Mouse (Mus musculus) forebrain, embryonic 16.5 days (tissue): ENCODE results near the gene Gpbp1l1. TPM values are rescaled to one million over a fixed set of nuclear protein-coding genes. Genes with fewer than 3 reads are reported as not detected.

Experiments used
- ATAC-seq: fragments of 200-750 bp; cut with Nextera tagmentation; 2 replicates; pipeline ENCODE4 v1.8.0; 2017; ENCODE audit warnings: mild to moderate bottlenecking, moderate library complexity
- H3K27ac ChIP-seq: fragments of 300-500 bp; sonication (generic); 2 replicates; pipeline ENCODE4 v1.5.1; 2014; ENCODE audit warnings: low read length, control low read depth
- H3K27me3 ChIP-seq: fragments of 300-500 bp; sonication (generic); replicated peaks from 2 replicates; pipeline ENCODE4 v1.6.1; 2014; ENCODE audit warnings: low read length; ENCODE audit not compliant: control insufficient read depth, insufficient read depth
- H3K36me3 ChIP-seq: fragments of 300-500 bp; sonication (generic); 2 replicates; pipeline ENCODE4 v1.6.1; 2014; ENCODE audit not compliant: control insufficient read depth, insufficient read depth
- H3K4me1 ChIP-seq: fragments of 300-500 bp; sonication (generic); replicated peaks from 2 replicates; pipeline ENCODE4 v1.6.1; 2014; ENCODE audit warnings: low read length; ENCODE audit not compliant: control insufficient read depth, insufficient read depth
- H3K4me2 ChIP-seq: fragments of 300-500 bp; sonication (generic); 2 replicates; pipeline ENCODE4 v1.6.1; 2014; ENCODE audit warnings: mild to moderate bottlenecking, low read length, control low read depth
- H3K4me3 ChIP-seq: fragments of 300-500 bp; sonication (generic); replicated peaks from 2 replicates; pipeline ENCODE4 v1.5.1; 2014; ENCODE audit warnings: mild to moderate bottlenecking, low read length, control low read depth
- H3K9ac ChIP-seq: fragments of 300-500 bp; sonication (generic); replicated peaks from 2 replicates; pipeline ENCODE4 v1.6.1; 2014; ENCODE audit warnings: low read depth, low read length, control low read depth
- H3K9me3 ChIP-seq: fragments of 300-500 bp; sonication (generic); 2 replicates; pipeline ENCODE4 v1.6.1; 2016; ENCODE audit warnings: low read length; ENCODE audit not compliant: control insufficient read depth
- WGBS: fragments of 180-500 bp; shearing (Covaris S2); extraction: QIAGEN DNeasy Blood & Tissue Kit; methylation state at CpG from one replicate; pipeline ENCODE4 v1.1.7; 2014; 5-methylcytosine and 5-hydroxymethylcytosine counted together
- polyA plus RNA-seq: library from polyadenylated mRNA; unstranded; fragments of >200 nt; fragmentation: Nextera tagmentation; extraction: Ambion mirVana; gene quantifications from 2 replicates; pipeline ENCODE4 v1.2.1, GENCODE M21; 2015

Gpbp1l1 gene
- polyA plus RNA-seq, 1 experiment from 2014 or later, result 19.0 TPM

DNA sequence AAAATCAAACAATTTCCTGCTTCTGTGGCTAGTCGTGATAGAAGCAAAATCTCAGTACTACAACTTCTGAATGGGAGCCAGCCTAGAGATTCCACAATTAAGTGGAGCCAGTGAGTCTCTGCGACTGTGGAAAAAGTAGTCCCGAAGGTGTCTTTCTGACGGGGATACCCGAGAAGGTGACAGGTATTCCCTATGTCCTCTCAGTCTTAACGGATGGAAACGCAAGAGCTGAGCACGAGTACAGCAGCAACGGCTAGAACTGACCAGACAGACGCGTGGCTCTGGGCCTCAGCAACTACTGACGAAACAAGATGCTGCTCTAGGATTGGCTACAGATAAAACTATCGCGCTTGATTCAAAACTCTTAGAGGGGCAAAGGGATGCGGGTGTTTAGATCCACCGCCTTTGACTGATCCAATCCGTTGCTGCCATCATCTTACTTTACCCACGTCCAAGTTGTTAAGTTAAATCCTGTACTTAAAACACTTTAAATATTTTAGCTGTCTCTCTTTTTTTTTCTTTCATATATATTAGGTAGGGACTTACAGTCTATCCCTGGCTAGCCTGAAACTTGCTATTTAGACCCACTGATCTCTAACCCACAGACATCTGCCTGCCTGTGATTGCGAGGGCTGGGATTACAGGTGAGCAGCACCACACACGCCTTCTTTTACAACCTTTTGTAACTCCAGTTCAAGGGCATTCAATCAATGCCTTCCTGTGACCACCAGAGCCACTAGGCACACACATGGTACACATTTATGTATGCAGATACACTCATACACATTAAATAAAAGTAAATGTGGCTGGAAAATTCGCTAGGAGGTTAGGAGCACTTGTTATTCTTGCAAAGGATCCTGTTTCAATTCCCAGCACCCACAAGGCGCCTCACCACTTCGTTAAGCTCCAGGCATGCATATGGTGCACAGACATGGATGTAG, 70.5 kb downstream of the Gpbp1l1 start, which contains the start of gene Nasp:
Nasp (minus strand) TSS at position 220 of the 941 bp plus-strand sequence.
- Histone ChIP-seq H3K9me3 (no peaks in the 10 kb centered on the region), H3K4me1 (peaks cover 16% of the 10 kb centered on the region), H3K4me3 (peak within 1 kb of the TSS; percentile 92), H3K36me3 (no peaks in the 10 kb centered on the region), H3K4me2 (peak within 1 kb of the TSS; percentile 56), H3K27ac (peak within 1 kb of the TSS; percentile 96), H3K27me3 (no peaks in the 10 kb centered on the region), H3K9ac (peak within 1 kb of the TSS; percentile 76)
- peak; percentile 89 for ATAC-seq
- WGBS, result 8% methylated on average over 23 of the region's 23 CpGs

DNA sequence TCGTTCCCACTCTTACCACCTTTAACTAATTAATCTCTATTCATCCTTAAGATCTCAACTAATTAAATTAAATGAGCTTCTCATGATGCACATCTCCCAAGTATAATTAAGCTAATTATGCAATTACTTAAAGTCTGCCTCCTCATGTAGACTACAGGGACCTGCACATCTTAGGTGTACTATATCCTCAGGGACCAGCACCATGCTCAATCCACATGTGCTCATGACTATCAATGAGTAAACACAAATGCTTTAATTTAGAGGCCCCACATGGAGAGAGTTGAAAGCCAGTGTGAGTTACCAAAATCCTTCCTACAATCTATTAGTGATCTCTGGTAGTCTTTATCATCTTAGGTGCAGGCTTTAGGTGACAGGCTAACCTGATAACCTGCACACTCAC, 77.7 kb downstream of the Gpbp1l1 start:
- no peak overlapping the region for H3K4me2 ChIP-seq
- no peak overlapping the region for H3K4me3 ChIP-seq
- no peaks in the 10 kb centered on the region for H3K27me3 ChIP-seq
- H3K9me3 ChIP-seq, result no peaks in the 10 kb centered on the region
- 43% methylated on average over 1 of the region's 1 CpGs for WGBS
- no peak for ATAC-seq
- peaks cover 32% of the 10 kb centered on the region for H3K36me3 ChIP-seq
- H3K27ac ChIP-seq, result no peak overlapping the region
- H3K9ac ChIP-seq, result no peak overlapping the region
- H3K4me1 ChIP-seq, result no peaks in the 10 kb centered on the region

DNA sequence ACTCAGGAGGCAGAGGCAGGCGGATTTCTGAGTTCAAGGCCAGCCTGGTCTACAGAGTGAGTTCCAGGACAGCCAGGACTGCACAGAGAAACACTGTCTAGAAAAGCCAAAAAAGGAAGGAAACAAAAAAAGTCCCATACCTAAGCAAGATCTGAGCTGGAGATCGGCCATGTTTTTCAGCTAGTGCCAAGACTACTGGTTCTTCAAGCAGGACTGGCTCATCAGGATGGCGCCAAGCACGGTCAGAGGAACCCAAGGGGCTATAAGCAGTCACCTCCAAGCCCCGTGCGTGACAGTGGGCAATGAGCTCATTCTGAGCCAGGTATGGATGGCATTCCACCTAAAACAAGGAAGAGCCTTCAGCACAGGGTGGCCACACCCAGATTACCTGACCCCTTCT, 81.4 kb downstream of the Gpbp1l1 start:
- ATAC-seq, result no peak
- H3K4me2 ChIP-seq, result no peak overlapping the region
- H3K4me1 ChIP-seq, result no peaks in the 10 kb centered on the region
- H3K4me3 ChIP-seq, result no peak overlapping the region
- H3K9ac ChIP-seq, result no peak overlapping the region
- H3K27me3 ChIP-seq, result no peaks in the 10 kb centered on the region
- H3K36me3 ChIP-seq, result peaks cover 45% of the 10 kb centered on the region
- H3K9me3 ChIP-seq, result no peaks in the 10 kb centered on the region
- 95% methylated on average over 6 of the region's 6 CpGs for WGBS
- no peak overlapping the region for H3K27ac ChIP-seq

DNA sequence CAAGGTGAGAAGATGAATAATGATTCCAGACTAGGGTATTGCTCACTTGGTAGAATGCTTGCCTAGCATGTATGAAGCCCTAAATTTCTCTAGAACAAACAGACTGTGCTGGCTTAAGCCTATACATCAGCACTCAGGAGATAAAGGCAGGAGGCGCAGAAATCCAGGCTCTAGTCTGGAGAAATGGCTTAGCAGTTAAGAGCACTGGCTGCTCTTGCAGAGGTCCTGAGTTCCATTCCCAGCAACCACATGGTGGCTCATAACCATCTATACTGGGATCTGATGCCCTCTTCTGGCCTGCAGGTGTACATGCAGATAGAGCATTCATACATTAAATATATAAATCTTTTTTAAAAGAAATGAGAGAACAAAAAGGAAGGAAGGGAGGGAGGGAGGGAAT, 84.6 kb downstream of the Gpbp1l1 start:
- Histone ChIP-seq H3K9me3 (no peaks in the 10 kb centered on the region), H3K36me3 (peaks cover 30% of the 10 kb centered on the region), H3K27me3 (no peaks in the 10 kb centered on the region), H3K4me3 (no peak overlapping the region), H3K9ac (no peak overlapping the region), H3K4me2 (no peak overlapping the region), H3K4me1 (peaks cover 6% of the 10 kb centered on the region), H3K27ac (no peak overlapping the region)
- WGBS, result 100% methylated on average over 1 of the region's 1 CpGs
- ATAC-seq, result no peak

Other genes starting within 250 kb of the Gpbp1l1 start
- gene Mast2, start 93.5 kb upstream of the Gpbp1l1 start, polyA plus RNA-seq, result 54.3 and 57.3 TPM in 2 replicates
- gene Ipp, start 50.1 kb upstream of the Gpbp1l1 start, polyA plus RNA-seq, result 18.4 and 20.7 TPM in 2 replicates
- gene Tmem69, start 1.7 kb upstream of the Gpbp1l1 start, polyA plus RNA-seq, result 28.3 and 30.0 TPM in 2 replicates
- 1.9 and 3.6 TPM in 2 replicates for gene Ccdc17, start 39.0 kb downstream of the Gpbp1l1 start, polyA plus RNA-seq
- gene Nasp, start 70.3 kb downstream of the Gpbp1l1 start, polyA plus RNA-seq, result 127 and 131 TPM in 2 replicates
- 794 and 796 TPM in 2 replicates for gene Akr1a1, start 94.0 kb downstream of the Gpbp1l1 start, polyA plus RNA-seq
- 455 and 488 TPM in 2 replicates for gene Prdx1, start 127.9 kb downstream of the Gpbp1l1 start, polyA plus RNA-seq
- gene Mmachc, start 150.7 kb downstream of the Gpbp1l1 start, polyA plus RNA-seq, result 24.9 and 27.8 TPM in 2 replicates
- 14.1 and 14.8 TPM in 2 replicates for gene Ccdc163, start 150.9 kb downstream of the Gpbp1l1 start, polyA plus RNA-seq
- gene Tesk2, start 163.3 kb downstream of the Gpbp1l1 start, polyA plus RNA-seq, result 4.3 and 5.2 TPM in 2 replicates
- gene Toe1, start 250.0 kb downstream of the Gpbp1l1 start, polyA plus RNA-seq, result 32.6 and 36.7 TPM in 2 replicates